Mouse (Mus musculus): Measurements from ENCODE around the gene Kif2a.

The Kif2a gene

GRCm38 (mm10) chr13:107021461-107022265 lies at the start of gene Kif2a:
Gene Kif2a (minus strand): TSS chr13:107022126.
- DNase-seq = peak; percentile 62 to 67

GRCm38 (mm10) chr13:107069061-107069460 lies 47.1 kb upstream of the Kif2a start:
- DNase-seq = no peak

DNA sequence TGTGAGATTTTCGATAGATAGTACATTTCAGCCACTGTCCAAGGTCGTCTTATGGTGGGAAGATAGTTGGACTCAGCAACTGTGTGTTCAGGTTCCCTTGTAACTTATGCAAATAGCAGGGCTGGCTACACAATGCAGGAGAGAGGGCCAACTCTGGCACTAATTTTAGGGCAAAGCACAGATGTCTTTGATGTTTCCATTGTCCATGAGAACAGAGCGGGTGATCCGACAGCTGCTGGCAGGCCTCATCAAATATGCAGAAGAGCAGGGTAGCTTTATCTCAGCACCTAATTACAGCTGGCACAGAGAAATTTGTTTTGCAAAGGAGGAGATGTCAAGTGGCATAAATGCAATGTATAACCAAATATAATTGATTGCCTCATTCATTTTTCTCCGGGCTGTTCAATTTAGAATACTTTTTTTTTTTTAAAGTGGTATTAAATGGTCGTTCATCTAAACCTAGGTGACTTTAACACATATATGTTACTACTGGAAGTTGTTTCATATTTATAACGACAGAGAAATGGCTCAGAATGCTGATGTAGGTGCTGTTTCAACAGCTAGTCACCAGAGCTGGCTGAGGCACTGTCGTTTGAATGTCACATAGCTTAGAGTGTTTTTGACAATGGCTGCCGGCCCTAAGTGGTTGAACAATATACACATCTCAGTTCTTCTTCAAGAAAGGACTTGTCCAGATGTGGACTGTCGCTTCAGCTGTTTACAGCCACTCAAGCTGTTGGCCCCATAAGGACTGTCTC lies 43.4 kb upstream of the Kif2a start:
- no peak for DNase-seq

GRCm38 (mm10) chr13:107064263-107064662 lies 42.3 kb upstream of the Kif2a start:
- no peak for DNase-seq

DNA sequence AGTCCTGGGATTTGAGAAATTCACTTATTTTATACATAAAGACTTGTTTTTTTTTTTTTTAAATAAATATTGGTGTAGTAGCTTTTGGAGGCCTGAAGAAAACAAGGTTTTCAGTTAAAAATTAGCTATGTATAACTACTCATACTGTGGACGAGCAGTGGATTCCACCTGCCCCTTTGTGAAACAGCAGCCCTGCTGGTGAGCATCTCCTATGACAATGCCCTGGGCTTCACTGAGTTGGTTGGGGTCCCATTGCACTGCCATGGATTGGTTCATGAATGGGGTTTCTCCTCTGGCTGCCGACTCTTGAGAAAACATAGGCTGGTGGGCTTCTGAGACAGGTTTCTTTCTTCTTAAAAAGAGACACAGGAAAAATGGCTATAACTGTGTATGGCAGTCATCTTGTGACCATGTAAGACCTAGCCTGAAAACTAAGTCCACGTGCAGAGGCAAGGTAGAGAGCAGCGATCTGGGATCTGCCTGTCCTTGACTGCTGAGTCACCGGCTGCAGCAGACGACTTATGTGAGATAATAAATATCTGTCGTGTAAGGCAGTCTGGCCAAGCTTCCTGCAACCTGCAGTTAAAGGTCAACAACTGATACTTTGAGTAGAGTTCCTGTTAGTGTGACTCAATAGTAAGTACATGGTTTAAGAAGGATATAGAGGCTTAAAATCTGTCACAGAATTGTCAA lies 41.3 kb upstream of the Kif2a start:
- no peak for DNase-seq

DNA sequence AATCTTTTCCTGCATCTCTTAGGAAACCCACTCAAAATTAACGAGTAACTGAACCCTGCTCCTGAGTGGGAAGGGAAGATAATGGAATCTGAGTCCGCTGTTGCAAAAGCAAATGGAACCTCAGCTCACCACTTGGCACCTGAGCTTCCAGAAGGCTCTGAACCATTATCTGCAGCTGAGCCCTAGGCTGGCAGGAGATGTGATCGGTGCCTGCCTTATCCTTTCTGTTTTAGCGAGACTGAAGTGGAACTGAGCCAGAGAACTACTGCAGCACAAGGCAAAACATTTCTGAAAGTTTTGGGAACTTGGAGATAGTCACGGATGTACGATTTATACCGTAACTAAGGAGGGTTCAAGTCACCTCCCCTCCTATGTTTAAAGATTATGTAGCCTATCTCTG lies 38.2 kb upstream of the Kif2a start:
- DNase-seq = no peak

DNA sequence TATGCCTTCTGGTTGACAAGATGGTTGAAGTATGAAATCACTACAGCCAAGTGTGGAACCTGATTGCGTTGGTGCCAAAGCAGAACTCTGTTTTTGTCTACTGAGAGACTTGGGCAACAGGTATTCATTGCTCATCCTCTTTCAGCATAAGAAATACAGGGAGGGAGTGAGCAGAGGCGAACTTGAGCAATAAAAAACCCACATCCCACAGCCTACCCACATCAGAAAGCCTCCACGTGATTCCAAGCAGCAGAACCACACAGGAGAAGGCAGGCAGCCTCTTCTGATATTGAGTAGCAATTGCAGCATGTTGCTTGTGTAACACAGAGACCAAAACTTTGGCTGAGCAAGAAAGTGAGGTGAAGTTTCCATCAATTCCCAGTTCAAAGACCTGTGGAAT lies 37.5 kb upstream of the Kif2a start:
- DNase-seq = peak in 1 of 2 experiments; percentile 45

DNA sequence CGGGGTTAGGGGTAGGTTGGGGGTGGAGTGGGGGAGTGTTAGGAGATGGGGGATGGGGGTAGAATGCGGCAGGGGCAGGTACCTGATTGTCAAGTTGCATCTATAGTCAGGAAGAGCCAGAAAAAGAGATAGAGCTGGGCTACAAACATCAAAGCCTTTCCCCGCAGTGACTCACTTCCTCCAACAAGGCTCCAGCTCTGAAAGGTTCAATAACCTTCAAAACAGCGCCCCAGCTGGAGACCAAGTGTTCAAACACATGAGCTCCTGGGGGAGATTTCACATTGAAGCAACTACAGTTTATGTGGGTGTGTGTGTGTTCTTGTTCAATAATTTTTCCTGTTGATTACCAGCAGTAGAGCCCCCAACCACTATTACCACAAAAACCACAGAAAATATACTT lies 34.4 kb upstream of the Kif2a start:
- peak; percentile 35 to 57 for DNase-seq

DNA sequence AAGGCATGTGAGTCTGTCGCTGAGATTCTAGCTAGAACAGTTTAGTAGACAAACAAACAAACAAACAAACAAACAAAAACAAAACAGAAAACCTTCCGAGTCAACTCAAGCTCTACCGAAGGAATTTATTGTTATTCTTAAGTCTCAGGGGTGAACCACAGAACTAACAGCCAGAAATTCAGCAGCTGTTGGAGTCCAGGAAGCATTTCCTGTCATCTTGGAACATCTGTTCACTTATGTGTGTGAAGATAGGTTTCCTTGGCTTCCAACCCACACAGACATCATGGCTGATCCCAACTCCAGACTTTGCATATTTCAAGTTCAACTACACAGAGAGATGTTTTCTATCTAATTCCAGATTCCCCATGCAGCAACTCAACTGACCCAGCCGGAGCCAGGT lies 32.6 kb upstream of the Kif2a start:
- no peak for DNase-seq

GRCm38 (mm10) chr13:107051342-107051741 lies 29.4 kb upstream of the Kif2a start:
- no peak for DNase-seq

- peak in 1 of 2 experiments; percentile 10 for DNase-seq
These were observed 22.3 kb upstream of the Kif2a start for GRCm38 (mm10) chr13:107044229-107044628.

DNA sequence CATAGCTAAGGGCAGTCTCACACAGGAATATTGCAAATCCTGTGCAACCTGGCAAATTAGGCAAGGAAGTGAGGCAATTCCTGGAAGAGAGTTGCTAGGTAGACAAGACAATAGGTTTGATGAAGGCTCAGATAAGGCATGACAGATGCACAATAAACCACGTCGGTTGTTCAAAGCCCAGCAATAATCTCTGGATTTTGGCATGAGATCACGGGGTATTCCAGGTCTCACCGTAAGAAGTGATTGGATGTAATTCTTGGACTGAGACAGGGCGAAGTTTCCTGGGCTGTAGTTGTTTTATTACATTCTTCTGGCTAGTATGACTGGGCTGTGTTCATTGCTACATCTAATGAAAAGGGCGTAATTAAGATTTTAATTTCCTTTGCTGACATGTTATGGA lies 20.6 kb upstream of the Kif2a start:
- no peak for DNase-seq

DNA sequence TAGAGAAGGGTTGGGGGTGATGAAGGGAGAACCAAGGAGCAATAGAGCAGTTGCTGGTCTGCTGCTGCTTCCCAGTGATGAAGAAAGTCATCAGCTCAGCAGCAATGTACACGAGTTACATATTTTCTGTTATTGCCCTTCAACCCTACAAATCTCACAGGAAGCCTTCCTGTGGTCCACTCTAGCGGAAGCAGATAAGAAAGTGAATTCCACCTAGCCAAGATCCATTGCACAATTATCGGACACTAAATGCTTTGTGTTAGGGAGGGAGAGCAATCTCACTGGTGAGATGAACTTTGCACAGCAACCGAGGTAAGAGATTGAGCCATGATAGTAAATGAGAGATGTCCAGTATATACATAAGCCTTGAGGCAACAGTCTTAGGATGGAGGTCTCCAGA lies 17.6 kb upstream of the Kif2a start:
- no peak for DNase-seq

- DNase-seq = no peak
These were observed 16.4 kb upstream of the Kif2a start for GRCm38 (mm10) chr13:107038346-107038745.

GRCm38 (mm10) chr13:107035511-107036113 lies 13.7 kb upstream of the Kif2a start:
- no peak for DNase-seq

- DNase-seq = no peak
These were observed 13.2 kb upstream of the Kif2a start for GRCm38 (mm10) chr13:107035078-107035477.

DNA sequence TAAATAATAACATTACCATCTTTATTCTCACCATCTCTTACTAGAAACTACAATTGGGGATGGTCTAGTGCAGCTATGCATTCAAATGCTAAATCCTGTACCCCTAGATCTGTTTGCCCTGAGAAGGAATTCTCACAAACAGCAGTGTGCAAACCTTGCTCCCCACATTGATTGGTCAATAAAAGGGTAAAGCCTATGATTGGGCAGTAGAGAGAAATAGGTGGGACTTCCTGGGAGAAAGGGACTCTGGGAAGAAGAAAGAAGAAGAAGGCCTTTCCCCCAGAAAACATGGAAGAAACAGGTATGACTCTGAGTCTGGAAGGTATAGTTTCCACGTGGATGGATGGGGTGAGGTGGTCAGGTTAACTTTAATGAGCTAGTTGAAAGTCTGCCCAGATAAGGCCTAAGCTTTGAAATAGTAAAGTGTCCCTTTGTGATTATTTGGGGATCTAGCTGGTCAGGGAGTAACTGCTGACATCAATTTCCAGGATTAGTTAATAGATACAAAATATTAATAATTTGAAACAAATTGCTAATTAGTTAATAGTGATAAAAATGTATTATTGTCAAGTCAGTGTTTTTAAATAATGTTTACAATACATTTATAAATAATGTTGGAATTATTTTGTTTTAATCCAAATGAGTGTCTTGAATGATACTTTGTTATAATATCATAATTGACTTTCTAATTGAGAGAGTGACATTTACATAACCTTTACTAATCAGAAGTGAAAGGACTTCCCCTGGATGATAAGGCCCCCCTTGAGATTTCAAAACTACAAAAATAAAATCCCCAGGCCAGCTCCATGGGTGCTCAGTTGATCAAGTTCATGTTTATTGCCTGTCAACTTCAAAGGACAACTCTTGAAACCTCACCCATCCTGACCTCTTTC lies 12.3 kb upstream of the Kif2a start:
- DNase-seq = no peak

DNA sequence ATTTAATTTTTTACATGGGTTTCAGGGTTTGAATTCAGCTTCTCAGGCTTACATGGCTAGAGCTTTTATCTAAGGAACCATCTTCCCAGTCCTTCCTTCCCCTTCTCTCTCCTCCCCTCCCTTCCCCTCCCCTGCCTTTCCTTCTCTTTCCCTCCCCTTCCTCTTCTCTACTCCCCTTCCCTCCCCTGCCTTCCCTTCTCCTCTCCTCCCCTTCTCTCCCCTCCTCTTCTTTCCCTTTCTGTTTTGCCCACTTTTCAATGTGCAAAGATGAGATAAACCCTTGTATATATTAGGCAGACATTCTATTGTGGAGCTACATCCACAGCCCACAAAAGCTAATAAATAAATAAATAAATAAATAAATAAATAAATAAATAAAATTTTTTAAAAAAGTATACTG lies 9.3 kb upstream of the Kif2a start:
- DNase-seq = no peak

GRCm38 (mm10) chr13:107027218-107027617 lies 5.3 kb upstream of the Kif2a start:
- no peak for DNase-seq

GRCm38 (mm10) chr13:107025663-107026062 lies 3.7 kb upstream of the Kif2a start:
- no peak for DNase-seq

- peak; percentile 84 to 94 for DNase-seq
These were observed 593 bp upstream of the Kif2a start for GRCm38 (mm10) chr13:107022266-107023171.

Measured in lung, postnatal 4 days (tissue).